Mouse (Mus musculus): Measurements from ENCODE around the gene Emp2. TPM values are rescaled to one million over a fixed set of nuclear protein-coding genes. Genes with fewer than 3 reads are reported as not detected.

Gene Emp2
- polyA plus RNA-seq, 1 experiment = not detected

DNA sequence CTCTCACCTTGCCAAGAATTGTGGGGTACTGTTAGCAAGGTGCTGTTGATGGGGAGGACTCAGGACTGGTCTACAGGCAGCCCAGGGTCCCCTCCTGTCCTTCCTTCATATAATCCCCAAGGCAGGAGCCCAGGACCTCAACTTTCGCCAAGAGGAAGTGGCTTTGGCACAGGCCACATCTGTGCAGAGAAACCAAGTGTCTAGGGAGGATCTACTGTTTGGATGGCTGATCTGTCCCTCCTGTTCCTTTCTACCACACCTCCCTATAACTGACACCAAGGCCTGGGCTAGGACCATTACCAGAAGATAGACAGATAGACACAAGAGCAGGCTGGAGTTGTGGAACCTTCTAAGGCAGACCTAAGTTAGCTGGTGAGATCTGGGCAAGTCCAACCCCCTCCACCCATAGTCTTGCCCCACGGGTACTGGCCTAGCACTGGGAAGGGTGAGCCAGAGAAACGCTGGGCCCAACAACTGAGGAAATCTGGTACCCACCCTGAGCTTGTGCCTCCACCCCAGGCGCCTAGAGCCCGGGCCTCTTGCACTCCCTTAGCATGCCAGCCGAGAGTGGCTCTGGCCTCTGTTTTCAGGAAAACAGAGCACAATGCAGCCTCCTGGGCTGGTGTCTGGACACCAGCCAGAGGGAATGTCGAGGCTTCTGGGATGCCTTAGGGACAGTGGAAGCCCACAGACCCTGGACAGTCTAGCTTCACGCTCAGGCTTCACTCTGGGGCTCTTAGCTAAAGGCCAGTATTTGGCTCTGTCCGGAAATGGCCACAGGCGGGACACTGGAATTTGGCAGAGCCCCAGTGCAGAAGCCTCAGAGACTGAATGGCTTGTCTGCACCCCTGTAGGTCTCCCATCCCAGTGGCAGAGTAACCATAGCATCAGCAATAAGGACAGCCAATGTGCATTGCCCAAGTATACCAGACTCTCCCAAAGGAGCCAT, 15.8 kb downstream of the Emp2 start:
- no peak for TF ChIP-seq GATA1 (IDR thresholded peaks at IDR 0.05; ENCODE audit: low read length)

DNA sequence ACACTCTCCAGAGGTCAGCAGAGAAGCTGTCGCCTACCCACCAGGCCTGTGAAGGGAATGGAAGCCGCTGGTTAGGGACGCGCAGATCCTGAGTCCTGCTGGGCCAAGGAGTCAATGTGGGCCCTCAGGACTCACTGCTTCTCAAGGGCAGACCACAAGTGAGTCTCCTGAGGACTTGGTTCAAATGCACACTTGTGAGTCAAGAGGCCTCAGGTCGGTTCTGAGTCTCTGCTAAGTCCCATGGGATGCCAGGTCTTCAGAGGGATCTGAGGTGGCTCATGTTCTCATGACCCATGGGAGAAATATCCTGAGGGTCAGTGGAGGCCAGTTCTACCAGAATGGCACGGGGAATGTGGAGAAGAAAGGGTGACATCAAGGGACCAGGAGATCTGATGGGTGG, 25.7 kb downstream of the Emp2 start:
- no peak for TF ChIP-seq GATA1 (IDR thresholded peaks at IDR 0.05; ENCODE audit: low read length)

DNA sequence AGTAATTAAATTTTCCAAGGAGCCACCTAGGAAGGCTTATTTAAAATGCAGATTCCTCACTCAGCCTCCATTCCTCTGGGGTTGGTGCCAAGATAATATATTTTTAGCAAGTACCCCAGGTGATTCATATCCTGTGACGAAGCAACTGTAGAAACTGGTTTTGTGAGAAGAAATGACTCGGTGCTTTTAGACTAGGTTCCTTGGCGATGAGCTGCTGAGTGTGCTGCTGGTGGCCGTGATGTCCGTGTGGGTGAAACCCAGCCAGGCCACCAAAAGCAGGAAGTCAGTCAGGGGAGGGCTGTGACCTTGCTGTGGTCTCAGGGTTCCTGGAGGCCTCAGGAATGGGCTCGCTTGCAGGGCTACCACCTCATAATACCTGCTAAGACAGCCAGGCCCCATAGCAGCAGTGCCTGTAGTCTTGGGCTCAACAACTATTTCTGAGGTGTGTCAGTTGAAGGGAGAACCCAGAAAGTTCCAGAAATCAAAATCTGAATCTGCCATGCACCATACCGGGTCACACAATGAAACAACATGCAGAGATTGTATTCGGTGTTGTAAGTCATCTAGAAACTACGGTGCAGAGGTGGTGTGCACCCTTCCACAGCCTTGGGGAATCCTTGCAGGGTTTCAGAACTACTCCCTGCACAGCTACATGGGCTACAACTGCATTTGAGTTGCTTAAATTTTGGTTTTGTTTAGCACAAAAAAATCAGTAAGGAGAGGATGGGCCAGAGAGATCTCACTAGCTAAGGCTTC, 27.1 kb downstream of the Emp2 start:
- TF ChIP-seq GATA1 (IDR thresholded peaks at IDR 0.05; ENCODE audit: low read length) = no peak

DNA sequence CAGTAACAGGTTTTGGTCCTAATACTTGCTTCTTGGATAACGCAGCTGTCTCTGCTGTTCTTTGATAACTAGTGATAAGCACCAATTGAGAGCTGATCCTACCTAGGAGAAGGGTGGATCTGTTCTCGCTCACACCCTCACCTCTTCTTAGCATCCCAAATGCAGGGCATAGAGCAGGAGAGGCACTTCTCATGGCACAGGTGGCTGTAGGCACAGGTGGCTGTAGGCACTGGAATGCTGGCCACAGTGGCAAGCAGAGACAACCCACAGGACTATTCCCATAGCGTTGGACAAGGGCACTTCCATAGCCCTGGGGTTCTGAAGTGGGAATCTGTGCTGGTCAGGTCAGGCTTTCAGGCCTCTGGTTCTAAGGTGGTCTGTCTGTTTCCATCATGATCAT, 31.9 kb downstream of the Emp2 start:
- no peak for TF ChIP-seq GATA1 (IDR thresholded peaks at IDR 0.05; ENCODE audit: low read length)

DNA sequence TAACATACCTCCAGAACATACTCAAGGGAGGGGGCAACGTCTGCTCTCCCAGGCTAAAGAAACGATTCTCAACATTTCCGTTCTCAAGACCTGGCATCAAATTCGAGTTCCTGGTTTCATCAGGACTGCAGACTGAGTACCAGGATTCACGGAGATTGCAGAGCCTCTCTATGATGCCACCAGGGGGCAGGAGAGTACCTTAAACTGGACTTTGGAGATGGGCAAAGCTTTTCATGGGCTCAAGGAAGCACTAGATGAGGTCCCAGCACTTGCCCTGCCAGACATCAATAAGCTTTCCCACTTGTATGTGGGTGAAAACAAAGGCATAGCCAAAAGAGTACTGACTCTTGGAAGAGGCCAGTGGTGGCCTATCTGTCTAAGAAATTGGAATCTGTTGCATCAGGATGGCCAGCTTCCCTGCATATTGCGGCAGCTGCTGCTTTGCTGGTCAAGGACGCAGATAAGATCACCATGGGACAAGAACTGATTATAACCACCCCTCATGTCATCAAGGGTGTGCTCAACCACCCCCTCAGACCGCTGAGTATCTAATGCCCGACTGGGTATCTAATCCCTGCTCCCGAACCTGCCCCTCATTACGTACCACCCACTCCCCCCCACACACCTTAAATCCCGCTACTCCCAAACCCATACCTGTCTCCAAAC, 33.3 kb downstream of the Emp2 start:
- TF ChIP-seq GATA1 (IDR thresholded peaks at IDR 0.05; ENCODE audit: low read length) = no peak

DNA sequence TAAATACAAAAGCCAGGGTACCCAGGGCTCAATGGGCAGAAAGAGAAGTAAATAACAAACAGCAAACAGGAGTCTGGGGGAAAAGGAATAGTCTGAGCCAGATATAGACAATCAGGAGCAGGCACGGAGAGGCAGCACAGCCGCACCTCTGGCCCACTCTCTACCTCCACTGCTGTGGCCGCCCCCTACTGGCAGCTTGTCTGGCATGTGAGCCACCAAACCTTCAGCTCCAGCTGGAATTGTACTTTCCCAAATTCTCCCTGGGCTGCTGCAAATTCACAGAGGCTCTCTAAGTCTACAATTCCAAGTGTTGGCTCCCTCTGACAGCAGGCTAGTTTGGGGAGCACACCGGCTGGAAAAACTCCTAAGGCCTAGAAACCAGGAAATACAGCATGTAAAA, 39.3 kb downstream of the Emp2 start:
- no peak for TF ChIP-seq GATA1 (IDR thresholded peaks at IDR 0.05; ENCODE audit: low read length)

DNA sequence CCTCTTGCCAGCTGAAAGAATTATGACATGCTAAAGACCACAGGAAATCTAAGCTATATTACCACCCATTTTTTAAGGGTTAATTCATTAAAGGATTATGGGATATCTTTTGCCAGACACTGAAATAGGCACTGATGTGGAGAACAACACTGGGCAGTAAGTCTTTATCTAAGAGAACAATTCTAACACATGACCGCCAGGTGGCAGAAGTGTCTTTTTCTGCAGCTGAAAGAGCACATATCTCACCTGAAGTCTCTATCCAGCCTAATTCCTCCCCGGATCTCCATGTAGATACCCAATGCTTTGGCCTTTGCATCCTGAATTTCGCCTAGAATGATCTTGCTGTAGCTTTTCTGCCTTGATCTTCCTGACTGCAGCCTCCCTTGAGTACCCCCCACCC, 41.5 kb downstream of the Emp2 start:
- no peak for TF ChIP-seq GATA1 (IDR thresholded peaks at IDR 0.05; ENCODE audit: low read length)

DNA sequence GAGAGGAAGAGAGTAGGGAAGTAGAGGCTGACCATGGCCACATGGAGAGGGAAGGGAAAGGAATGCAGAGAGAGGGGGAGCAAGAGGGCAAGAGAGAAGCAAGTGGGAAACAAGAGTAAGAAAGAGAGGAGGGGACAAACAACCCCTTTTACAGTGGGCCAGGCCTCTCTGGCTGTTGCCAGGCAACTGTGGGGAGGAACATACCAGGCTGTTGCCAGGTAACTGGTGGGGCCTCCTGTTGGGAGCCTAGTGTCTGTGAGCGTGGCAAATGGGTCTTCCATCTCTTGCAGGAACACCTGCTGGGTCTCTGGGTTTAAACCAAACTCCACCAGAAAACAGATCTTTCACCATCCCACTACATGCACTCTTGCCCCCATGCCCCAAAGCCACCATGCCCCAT, 59.8 kb downstream of the Emp2 start:
- no peak for TF ChIP-seq GATA1 (IDR thresholded peaks at IDR 0.05; ENCODE audit: low read length)

DNA sequence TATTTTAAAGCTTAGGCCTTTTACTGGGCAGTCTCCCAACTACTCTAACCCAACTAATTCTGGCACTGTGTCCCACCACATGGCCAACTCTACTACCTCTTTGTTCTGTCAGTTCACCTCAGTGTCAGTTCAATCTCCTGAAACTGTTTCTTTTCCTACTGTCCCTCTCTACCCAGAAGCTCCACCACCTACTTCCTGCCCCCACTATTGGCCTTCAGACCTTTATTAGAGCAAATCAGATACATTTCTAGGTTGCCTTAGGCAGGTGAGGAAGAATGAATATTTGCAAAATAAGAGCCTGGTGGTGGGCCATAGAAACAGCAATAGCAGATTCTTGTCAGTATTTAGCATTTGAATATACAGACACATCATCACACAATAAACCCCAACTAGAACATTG, 77.2 kb downstream of the Emp2 start:
- TF ChIP-seq GATA1 (IDR thresholded peaks at IDR 0.05; ENCODE audit: low read length) = no peak

Other genes starting within 250 kb of the Emp2 start
- gene Rpl39l, start 143.7 kb downstream of the Emp2 start, polyA plus RNA-seq (2012) = not detected in 2 replicates
- not detected in 2 replicates for gene Atf7ip2, start 121.3 kb downstream of the Emp2 start, polyA plus RNA-seq (2012)
- gene Tekt5, start 81.5 kb upstream of the Emp2 start, polyA plus RNA-seq (2012) = 0.05 and 0.10 TPM in 2 replicates
- 50.0 and 72.1 TPM in 2 replicates for gene Nubp1, start 98.0 kb upstream of the Emp2 start, polyA plus RNA-seq (2012)
- not detected in 2 replicates for gene Tvp23a, start 133.4 kb upstream of the Emp2 start, polyA plus RNA-seq (2012)
- gene Ciita, start 166.1 kb upstream of the Emp2 start, polyA plus RNA-seq (2012) = 0.01 TPM in 2 replicates
- 23.7 and 33.1 TPM in 2 replicates for gene Dexi, start 229.1 kb upstream of the Emp2 start, polyA plus RNA-seq (2012)
- 17.2 and 19.6 TPM in 2 replicates for gene Clec16a, start 231.4 kb upstream of the Emp2 start, polyA plus RNA-seq (2012)